Mouse (Mus musculus) c-Kit-positive CD71-positive TER-119-positive erythroid progenitor cells, embryonic 14.5 days (primary cell): ENCODE results near the gene Gm10961.

Experiments
- DNase-seq: peaks from one replicate; pipeline ENCODE4 v3.0.0-alpha.2; 2013; ENCODE audit warnings: low spot score

The Gm10961 gene

DNA sequence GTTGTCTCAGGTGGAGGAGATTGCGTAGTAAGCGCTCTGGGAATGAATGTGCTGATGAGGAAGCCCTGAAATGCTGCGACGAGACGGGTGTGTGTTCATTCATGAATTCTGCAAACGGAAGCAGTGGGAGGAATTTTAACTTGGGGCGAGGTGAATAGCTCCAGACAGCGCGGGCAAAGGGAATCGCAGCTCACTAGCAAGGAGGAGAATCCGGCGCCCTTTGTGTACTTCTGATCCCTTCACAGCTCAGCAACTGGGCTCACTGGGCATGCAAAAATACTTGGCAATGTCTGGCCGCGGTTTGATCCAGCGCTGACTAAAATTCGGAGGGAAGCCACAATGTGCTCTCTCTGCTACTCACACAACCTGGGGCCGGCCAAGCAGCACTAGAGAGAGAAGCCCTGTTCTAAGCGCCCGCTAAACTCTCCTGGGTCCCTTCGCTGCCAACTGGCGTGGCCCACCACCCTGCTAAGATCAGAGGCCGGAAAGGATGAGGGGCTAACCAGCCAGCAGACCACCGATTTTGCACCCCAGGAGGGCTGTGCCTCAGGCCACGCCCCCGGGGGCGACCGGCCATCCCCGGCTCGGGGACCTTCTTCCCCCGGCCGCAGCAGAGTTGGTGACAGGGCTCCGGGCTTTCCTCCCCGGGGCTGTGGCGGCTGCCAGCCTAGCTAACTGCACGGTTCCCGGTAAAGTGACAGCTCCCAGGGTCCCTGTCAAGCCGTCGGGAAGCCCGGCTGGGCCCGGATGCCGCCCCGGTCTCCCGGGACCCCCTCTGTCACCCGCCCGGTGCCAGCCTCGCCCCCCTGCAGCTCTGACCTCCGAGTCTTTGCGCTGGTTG lies at the start of gene Gm10961:
Gene Gm10961, plus strand, starts transcription at position 641 of the 841 bp plus-strand sequence.
- DNase-seq = peak; percentile 20

DNA sequence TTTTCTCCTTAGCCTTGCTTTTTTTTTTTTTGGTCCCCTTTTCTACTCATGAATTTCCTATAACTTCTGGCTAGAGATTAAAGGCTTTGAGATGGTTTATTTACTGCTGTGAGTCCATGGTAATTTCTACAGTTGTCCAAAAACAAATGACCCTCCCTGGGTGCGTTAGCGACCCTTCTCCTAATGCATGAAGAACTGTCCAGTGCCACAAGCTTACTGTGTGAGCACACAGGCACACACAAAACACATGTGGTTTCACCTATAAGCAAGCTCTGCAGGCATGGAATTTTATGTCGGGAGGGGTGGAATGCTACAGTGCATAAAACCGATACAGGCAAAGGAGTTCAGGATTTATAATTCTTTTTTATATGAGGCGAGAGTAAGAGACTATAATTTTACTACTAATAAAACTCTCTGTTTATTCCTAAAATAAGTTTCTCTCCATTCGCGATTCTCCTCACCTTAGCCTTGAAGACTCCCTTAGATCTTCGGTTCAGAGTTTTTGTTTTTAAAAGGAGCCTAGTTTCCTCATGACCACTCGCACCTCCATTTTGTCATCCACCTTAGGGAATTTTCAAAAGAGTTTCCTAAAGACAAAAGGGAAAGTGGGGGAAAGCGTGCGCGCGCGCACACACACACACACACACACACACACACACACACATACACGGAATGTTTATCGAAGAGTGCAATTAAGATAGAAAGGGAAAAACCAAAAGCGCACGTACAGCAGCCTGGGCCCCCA lies 48.8 kb upstream of the Gm10961 start:
- no peak for DNase-seq

DNA sequence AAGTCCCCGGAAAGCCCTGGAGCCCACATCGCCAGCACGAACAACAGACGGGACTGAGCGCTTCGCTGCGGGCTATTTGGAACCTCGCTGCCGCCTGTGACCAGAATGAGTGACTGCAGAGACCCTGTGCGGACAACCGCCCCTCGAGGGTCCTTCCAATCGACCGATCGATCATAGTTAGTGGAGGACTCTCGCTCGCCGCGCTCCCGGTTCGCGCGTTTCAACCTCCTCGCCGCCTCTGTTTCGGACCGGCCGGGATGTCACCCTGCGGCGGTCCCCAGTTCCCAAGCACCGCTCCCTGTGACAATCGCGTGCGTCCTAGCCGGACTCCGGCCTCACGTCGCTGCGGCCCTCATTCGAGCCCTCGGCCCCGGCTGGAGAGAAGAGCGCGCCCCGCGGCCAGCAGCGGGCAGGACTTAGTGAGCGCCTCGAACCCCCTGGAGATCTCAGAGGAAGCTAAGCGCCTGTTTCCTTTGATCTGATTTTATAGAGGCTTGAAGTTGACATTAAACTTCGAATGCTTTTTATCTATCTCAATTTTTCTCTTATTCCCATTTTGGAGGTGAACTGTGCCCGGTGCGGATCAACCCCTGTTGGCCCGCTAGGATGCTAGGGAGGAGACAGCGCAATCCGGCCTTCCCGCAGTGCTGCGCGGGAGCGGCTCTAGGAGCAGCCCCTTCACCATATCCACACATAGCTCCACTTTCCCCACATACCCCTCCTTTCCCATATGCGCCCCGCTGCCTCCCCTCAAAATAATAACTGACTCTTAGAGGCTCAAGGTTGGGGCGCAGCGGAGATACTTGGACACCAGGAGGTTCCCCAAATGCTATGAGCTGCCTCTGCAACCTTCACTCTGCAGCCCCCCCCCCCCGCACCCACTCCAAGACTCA lies 48.0 kb upstream of the Gm10961 start:
- no peak for DNase-seq

DNA sequence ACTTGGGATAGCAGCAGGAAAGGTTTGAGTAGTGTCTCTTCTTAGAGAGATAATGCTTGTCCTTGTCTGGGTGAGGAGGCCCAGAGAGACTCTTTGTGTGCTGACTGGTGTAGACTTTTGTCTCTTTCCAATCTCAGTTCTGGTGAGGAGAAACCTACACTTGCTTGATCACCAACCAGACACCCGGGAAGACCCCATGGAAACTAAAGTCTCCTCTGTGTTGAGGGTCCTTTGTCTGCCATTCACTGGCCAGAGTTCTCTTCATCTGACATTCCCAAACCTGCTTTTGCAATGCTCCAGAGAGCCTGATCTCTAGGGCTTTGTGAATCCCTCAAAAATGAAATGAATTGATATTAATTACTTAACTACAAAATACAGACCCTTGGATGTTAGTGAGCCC lies 47.2 kb upstream of the Gm10961 start:
- no peak for DNase-seq

DNA sequence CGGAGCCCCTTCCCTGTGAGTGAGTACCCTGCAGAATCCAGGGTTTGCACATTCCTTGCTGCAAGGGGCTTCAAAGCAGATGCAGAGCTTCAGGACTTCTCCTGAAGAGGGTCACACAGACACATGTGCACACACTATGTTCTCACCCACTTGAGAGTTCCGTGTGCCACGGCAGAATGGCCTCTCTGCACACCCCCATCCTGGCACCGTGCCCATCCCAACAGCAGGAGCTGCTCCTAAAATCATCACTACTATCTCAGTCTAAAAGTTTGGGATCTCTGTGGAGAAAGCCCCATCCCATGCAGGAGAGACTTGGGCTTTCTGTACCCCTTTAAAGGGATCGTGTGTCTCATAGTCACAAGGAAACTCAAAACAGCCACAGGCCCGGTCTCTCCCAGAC lies 44.6 kb upstream of the Gm10961 start:
- no peak for DNase-seq

DNA sequence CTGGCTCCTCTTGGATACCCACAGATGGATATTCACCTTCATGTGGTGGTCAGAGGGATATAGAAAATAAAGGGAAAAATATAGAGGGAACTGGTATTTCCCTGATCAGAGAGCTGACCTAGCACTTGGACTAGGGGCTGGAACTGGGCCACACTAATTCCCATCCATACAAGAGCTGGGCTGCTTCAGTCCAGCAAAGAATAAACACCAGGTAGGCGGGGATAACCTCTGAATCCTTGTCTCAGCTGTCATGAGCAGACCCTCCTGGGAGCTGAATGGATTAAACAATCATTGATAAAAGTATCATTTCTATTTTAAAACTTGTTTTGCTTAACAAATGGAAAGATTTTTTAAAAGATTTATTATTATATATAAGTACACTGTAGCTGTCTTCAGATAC lies 39.5 kb upstream of the Gm10961 start:
- DNase-seq = no peak

DNA sequence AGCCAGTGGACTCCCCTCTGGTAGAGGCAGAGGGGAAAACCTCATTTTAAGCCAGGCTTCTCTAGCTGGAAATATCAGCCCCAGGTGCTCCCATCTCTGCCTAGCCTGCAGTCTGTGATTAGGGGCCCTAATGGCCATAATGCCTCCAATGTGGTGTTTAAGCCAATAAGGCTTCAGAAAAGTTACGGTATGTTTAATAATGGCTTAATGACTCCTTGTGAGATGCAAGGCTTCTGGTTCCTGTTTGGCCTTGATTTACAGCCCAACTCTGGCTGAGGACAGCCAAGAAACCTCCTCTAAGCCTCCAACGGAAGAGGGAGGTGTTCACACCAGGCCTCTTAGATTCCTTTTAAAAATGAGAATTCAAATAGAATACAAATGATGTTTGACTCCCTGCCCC lies 37.5 kb upstream of the Gm10961 start:
- DNase-seq = no peak

DNA sequence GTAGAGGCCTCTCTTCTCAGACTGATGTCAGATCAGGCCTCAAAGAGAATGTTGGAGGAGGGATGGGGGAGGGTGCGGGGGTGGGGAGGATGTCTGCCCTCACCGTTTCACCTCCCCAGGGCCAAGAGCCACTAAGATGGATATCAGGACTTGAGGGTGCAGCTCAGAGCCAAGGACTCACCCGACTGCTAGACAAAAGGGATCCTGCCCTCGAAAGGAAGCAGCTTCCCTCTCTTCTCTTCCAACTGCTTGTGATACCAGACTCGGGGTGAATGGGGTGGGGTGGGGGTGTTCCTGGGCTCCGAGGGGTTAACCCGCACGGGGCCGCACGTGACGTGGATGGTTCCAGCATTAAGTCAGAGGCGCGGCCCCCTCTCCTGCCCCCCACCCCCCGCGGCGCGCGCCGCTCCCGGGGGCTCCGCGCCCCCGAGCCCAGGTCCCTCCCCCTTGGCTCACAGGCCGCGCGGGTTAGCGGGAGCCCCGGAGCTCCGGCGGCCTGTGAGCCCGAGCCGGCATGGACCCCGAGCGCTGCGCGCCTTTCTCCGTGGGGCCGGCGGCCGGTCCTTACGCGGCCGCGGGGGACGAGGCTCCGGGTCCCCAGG lies 36.4 kb upstream of the Gm10961 start, which contains the start of gene Alx3:
Gene Alx3, plus strand, starts transcription at position 370 of the 602 bp plus-strand sequence.
- DNase-seq = no peak

DNA sequence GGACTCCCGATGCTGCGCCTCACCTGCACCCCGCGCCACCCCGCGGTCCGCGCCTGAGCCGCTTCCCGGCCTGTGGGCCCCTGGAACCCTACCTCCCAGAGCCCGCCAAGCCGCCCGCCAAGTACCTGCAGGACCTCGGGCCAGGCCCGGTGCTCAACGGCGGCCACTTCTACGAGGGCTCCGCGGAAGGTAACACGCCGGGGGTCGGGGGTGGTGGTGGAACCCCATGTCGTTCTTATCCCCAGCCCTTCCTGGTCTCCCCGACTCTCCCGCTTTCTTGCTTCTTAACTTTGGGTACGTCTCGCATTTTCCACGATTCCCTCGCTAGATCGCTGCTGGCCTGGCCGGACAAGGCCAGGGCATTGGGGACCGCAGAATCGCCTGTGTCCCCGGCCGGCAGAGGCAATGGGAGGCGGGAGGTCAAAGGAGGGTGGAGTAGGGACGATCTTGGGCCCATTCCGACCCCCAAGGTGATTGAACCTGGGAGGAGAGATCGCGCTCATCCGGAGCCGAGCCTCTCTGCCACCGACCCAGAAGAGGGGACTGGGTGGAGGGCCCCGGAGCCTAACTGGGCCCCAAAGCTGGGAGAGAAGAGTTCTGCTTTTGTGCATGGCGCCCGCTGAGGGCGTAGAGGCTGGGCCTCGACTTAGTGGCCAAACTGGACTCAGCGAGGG lies 35.7 kb upstream of the Gm10961 start:
- DNase-seq = no peak

DNA sequence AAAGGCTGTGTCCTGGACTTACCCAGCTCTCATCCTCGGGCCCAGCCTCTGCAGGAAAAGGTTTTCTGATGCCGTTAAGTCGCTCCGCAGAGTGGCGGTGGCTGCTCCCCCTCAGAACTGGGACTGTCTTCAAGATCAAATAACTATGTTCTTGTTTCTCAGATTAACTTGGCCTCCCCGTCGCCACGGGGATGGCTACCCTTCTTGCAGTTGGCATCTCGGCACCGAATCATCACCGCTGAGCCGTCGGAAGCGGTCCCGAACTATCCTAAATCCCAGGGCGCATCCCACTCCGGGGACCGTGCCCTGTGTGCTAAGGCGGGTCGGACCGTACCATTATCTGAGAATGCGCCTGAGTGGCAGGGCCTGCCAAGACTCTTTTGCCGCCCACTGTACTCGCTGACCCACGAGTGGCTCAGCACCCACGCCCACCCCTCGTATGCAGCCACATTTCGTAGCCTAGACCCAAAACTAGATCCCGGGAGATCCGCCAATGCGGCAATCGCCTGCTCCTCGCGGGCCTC lies 35.1 kb upstream of the Gm10961 start:
- DNase-seq = no peak

DNA sequence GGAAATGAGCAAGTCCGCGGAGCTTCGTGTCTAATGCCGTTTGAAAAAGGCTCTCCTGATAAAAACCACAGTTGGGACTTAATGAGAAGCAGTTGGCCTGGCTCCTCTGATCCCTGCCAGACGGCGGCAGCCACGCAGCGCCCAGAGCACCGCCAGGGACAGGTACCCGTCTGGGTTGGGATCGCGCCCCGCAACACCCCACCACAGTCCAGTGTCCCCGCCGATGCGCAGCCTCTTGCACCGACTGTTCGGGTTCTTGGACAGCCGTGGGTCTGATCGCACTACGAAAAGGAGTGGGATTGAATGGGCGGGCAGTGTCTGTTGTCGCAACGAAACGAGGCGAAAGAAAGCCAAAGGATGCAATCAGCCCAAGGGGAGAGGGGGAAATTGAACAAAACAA lies 34.6 kb upstream of the Gm10961 start:
- DNase-seq = no peak

DNA sequence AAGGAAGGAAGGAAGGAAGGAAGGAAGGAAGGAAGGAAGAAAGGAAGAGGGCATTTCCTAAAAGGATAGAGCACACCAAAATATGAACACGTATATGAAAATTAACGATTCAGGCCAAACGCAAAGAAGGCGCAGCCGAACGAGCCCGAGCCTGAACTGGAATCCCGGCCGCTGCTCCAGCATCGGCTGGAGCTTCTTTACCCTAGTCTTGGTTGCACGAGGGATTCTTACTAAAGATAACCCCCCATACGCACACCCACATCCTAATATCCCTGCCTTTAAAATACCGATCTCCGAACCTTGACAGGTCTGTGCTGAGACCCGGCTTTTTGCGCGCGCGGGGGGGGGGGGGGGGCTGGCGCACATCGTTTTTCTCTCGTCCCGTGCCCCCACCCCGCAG lies 34.0 kb upstream of the Gm10961 start:
- DNase-seq = no peak

DNA sequence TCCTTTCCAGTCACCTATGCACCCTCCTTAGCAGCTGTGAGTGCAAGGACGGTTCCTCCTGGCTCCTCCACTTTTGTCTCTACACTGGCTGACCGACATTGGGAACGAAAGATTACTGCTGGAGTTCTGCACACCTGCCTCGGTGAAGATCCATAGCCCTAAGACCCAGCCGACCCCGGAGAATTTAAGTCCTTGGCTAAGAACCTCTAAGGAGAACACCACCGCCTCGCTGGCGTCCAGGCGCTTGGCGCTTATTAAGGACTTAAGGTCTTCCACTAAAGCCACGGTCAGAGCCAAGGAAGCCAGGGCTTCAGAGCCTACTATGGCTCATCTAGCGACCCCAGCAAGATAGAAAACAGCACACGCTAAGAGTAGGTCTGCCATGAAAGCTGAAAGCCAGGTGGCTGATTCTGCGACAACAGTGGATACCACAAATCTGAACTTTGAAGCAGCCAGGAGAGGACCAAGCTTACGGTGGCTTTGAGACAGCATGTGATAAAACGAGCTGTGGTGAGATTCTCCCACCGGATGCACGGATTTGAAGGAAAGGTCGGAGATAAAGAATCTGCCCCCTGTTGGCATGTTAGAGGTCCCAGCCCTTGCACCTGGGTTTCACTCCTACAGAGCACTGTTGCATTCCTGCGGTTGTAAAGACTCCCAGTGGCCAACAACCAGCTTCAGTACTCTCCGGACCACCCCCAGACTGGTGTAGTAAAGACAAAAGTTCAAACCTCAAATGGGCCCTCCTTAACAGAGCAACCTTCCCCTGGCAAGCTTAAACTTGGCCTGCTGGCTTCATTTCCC lies 33.3 kb upstream of the Gm10961 start:
- DNase-seq = no peak

DNA sequence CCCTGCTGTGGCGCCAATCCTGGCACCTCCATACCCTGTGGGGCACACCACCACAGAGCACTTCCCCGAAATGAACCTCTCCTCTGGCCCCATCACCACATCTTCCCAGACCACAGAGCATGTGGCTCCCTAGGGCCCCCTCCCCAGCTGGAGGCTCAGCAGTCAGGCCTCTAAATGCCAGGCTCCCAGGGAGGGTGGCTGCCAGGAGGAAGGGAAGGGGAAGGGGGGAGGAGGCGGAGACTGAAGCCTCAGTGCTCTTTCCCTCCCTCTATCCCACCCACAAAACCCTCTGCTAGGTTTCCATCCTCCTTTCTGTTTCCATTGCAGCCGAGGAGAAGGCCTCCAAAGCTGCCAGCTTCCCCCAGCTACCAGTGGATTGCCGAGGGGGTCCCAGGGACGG lies 31.0 kb upstream of the Gm10961 start:
- no peak for DNase-seq

DNA sequence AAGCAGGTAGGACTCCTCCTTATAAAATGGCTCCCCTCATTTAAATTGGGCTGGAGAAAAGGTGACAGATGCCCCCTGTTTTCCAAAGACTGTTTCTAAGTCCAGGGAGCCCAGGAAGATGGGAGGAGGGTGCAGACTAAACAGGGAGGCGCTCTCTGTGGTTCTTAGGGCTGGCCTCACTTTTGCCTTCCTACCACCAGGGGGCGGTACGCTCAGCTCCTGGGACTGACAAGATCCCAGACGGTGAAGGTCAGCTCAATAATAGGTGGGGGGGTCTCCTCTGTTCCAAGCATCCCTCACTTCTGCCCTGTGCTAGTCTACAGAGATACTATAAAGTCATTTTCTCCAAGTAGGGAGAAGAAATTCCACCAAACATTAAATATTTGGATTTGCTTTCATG lies 25.8 kb upstream of the Gm10961 start:
- peak; percentile 40 for DNase-seq

DNA sequence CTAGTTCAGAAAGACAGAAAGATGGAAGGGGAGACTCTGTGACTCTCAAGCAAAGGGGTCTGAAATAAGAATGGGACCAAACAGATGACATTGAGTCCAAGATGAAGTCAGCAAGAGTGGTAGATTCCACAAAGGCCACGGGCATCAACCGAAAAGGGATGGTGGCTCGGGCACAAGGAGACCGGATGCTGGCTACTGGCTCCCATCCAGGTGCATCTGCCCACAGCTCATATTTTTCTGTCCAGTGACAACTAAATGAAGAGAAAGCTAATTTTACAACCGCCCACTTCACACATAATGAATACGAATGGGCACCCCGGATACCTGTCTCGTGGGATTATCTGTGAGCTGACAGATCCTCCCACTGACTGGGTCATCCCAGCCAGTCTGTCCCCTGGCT lies 23.9 kb upstream of the Gm10961 start:
- DNase-seq = no peak

DNA sequence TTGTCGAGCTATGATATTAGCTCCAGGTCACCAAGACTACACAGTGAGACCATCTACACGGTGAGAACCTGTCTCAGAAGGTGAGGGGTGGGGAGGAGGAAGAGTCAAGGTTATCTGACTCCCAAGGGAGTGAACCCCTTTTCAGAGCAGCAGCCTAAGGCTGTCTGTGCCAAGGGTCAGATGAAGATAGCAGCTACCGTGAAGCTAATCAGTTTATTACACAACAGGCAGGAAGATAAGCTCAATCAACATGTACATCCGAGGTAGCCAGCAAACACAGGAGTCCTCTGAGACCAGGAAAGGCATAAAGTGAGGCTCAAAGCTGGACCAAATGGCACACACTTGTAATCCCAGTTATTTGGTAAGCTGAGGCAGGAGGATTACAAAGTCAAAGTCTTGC lies 22.3 kb upstream of the Gm10961 start:
- no peak for DNase-seq

DNA sequence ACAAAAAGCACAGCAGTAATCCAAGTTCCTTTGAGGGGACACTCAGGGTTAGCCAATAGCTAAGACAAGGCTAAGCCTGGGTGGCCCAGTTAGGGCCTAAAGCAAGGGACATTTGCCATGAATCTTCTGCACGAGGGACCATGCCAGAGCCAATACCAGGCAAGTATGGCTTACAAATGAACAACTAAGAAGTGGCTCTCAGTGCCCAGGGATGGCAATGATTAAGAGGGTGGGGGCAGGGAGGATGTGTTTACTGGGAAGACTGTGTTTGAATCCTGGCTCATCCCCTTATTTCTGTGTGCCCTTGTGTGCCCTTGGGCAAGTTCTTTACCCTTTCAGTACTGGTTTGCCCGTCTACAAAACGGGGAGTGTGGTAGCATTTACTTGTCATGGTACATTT lies 21.7 kb upstream of the Gm10961 start:
- no peak for DNase-seq

DNA sequence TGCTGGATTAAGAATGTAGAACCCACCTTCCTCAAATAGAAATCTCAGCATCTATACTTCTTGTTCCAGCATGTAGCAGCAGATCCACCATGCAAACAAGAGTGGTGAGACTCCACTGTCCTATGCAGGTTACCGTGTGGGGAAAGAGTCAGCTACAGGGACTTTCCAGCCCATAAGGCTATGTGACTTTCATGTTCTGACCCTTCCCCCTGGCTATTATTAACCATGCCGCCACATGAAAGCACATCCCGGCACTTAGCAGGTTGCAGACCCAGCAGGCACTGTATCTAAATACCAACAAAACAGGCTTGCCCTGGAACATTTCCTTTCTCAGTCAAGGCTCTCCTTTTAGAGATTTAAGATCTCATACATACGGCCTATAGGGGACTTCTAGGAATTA lies 19.7 kb upstream of the Gm10961 start:
- no peak for DNase-seq

DNA sequence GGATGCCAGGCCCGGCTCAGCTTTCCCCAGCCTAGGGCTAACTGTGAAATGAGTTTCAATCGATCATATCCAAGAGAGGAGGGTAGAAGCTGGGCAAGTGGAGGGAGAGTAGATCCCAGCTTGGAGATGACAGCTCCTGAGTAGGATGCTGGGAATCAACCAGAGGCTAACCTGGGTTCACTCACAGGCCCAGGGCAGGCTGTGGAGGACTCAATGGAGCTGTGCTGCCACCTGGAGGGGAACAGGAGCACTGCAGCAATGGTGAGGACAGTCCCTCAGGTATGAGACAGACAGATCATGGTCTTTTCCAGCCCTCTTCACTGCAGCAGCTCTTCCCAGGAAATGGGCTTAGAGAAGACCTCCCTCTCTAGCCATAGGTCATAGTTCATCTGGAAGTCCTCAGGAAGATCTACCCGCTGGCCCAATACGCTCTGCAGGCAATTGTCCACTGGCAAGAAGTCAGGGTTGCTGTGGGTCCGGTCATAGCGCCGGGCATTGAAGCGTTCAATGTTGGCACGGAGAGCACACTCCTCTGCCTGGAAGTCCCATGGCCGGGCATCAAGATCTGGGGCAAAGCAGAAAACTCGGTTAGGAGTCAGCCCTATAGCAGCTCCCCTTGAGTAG lies 18.1 kb upstream of the Gm10961 start:
- peak; percentile 47 for DNase-seq
